Mouse (Mus musculus): ENCODE data around the gene Runx2.

DNA sequence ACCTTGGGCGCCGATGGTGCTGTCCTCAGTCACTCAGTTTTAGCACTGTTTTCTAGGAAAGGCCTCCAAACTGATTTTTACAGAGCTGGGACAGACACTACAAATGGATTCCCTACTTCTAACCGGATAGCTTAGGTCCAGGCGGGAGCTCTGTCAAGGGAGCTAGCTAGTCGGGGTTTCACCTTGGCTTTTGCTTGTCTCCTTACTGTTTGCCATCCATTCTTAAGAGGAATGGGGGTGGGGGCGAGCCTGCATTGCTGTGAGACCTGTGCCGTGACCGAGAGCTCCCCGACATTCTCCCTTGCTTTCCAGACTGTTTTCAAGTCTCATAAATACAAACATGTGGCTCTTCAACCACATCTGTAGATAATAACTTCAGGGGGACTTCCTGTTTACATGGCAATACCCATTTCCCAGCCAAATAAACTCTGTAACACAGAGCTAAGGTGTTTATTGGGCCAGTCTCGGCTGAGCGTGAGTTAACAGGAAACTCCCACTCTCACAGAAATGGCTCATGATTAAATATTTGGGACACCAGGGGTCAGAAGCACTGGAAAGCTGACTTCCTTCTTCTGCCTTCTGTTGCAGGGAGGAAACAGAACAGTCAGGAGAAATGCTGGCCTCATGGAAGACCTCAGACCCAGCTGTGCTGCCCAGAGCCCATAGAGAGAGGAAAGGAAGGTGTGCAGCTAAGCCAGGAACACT is 213.1 kb downstream of the Runx2 start:
- TF ChIP-seq ZNF384 (IDR thresholded peaks at IDR 0.05; ENCODE audit: low read depth, low read length), result no peak
- TF ChIP-seq ZC3H11A (IDR thresholded peaks at IDR 0.05; ENCODE audit: borderline replicate concordance, low read depth, low read length), result no peak

All from ES-E14 (cell line).